Mouse (Mus musculus) testis, adult 2 months (tissue): ENCODE results near the gene Mapkapk2.

Source experiments
- CTCF ChIP-seq: fragments of 200-500 bp; IDR thresholded peaks from 2 replicates; pipeline ENCODE4 v1.5.1; 2012; ENCODE audit warnings: low read depth, mild to moderate bottlenecking, inconsistent platforms, low read length, moderate library complexity; ENCODE audit not compliant: control insufficient read depth, insufficient read depth, insufficient replicate concordance
- POLR2A ChIP-seq: fragments of 200-500 bp; IDR thresholded peaks from 2 replicates; pipeline ENCODE4 v1.6.1; 2012; ENCODE audit warnings: low read depth, mild to moderate bottlenecking, inconsistent platforms, low read length, moderate library complexity; ENCODE audit not compliant: control insufficient read depth

- TF ChIP-seq CTCF (no peak), POLR2A (no peak)
Measured at GRCm38 (mm10) chr1:131090261-131090660, 7.4 kb downstream of the Mapkapk2 start.
